Mouse (Mus musculus): ENCODE data around the gene Gm20388. TPM values are rescaled to one million over a fixed set of nuclear protein-coding genes. Genes with fewer than 3 reads are reported as not detected.

Gene Gm20388
- polyA plus RNA-seq, 1 experiment, result 49.7 TPM

GRCm38 (mm10) chr8:122859843-122860242 lies 2949.2 kb downstream of the Gm20388 start:
- no peaks in the 10 kb centered on the region for H3K27me3 ChIP-seq (replicated peaks; ENCODE audit: control insufficient read depth, insufficient read depth, low read length)
- no peaks in the 10 kb centered on the region for H3K4me1 ChIP-seq (ENCODE audit: control insufficient read depth, insufficient read depth, low read length)
- H3K36me3 ChIP-seq (ENCODE audit: control insufficient read depth, insufficient read depth, low read length), result no peaks in the 10 kb centered on the region
- no peak overlapping the region for H3K27ac ChIP-seq (ENCODE audit: insufficient read depth, low read depth, low read length)
- DNase-seq, result no peak
- no peak for TF ChIP-seq POLR2A (IDR thresholded peaks at IDR 0.05; ENCODE audit: low read depth, low read length)
- WGBS, result 48% methylated on average over 13 of the region's 13 CpGs
- H3K4me3 ChIP-seq (ENCODE audit: insufficient read depth, low read depth, low read length), result no peak overlapping the region

- no peak overlapping the region for H3K4me3 ChIP-seq (ENCODE audit: insufficient read depth, low read depth, low read length)
- 53% methylated on average over 26 of the region's 26 CpGs for WGBS
- DNase-seq, result no peak
- H3K27ac ChIP-seq (ENCODE audit: insufficient read depth, low read depth, low read length), result no peak overlapping the region
- H3K4me1 ChIP-seq (ENCODE audit: control insufficient read depth, insufficient read depth, low read length), result no peaks in the 10 kb centered on the region
- TF ChIP-seq CTCF (conservative IDR thresholded peaks at IDR 0.05; ENCODE audit: insufficient read depth, insufficient read length, low read depth, low read length), result no peak
- TF ChIP-seq POLR2A (IDR thresholded peaks at IDR 0.05; ENCODE audit: low read depth, low read length), result no peak
- H3K36me3 ChIP-seq (ENCODE audit: control insufficient read depth, insufficient read depth, low read length), result no peaks in the 10 kb centered on the region
- no peaks in the 10 kb centered on the region for H3K27me3 ChIP-seq (replicated peaks; ENCODE audit: control insufficient read depth, insufficient read depth, low read length)
These were observed 2954.1 kb downstream of the Gm20388 start for GRCm38 (mm10) chr8:122864719-122865129.

- TF ChIP-seq CTCF (conservative IDR thresholded peaks at IDR 0.05; ENCODE audit: insufficient read depth, insufficient read length, low read depth, low read length) (peak; percentile 46; the same call in 1 of the 2 replicates), POLR2A (IDR thresholded peaks at IDR 0.05; ENCODE audit: low read depth, low read length) (no peak)
- DNase-seq, result no peak
- no peak overlapping the region for H3K4me3 ChIP-seq (ENCODE audit: insufficient read depth, low read depth, low read length)
- H3K27me3 ChIP-seq (replicated peaks; ENCODE audit: control insufficient read depth, insufficient read depth, low read length), result no peaks in the 10 kb centered on the region
- H3K36me3 ChIP-seq (ENCODE audit: control insufficient read depth, insufficient read depth, low read length), result no peaks in the 10 kb centered on the region
- WGBS, result 58% methylated on average over 10 of the region's 10 CpGs
- no peak overlapping the region for H3K27ac ChIP-seq (ENCODE audit: insufficient read depth, low read depth, low read length)
- H3K4me1 ChIP-seq (ENCODE audit: control insufficient read depth, insufficient read depth, low read length), result no peaks in the 10 kb centered on the region
These were observed 2954.8 kb downstream of the Gm20388 start for GRCm38 (mm10) chr8:122865441-122865840.

GRCm38 (mm10) chr8:122866231-122866630 lies 2955.6 kb downstream of the Gm20388 start:
- H3K36me3 ChIP-seq (ENCODE audit: control insufficient read depth, insufficient read depth, low read length), result no peaks in the 10 kb centered on the region
- H3K4me3 ChIP-seq (ENCODE audit: insufficient read depth, low read depth, low read length), result no peak overlapping the region
- no peaks in the 10 kb centered on the region for H3K4me1 ChIP-seq (ENCODE audit: control insufficient read depth, insufficient read depth, low read length)
- no peak for TF ChIP-seq POLR2A (IDR thresholded peaks at IDR 0.05; ENCODE audit: low read depth, low read length)
- no peak for TF ChIP-seq CTCF (conservative IDR thresholded peaks at IDR 0.05; ENCODE audit: insufficient read depth, insufficient read length, low read depth, low read length)
- 79% methylated on average over 8 of the region's 8 CpGs for WGBS
- DNase-seq, result no peak
- no peaks in the 10 kb centered on the region for H3K27me3 ChIP-seq (replicated peaks; ENCODE audit: control insufficient read depth, insufficient read depth, low read length)
- no peak overlapping the region for H3K27ac ChIP-seq (ENCODE audit: insufficient read depth, low read depth, low read length)

- no peak for DNase-seq
- TF ChIP-seq POLR2A (IDR thresholded peaks at IDR 0.05; ENCODE audit: low read depth, low read length), result no peak
- no peak for TF ChIP-seq CTCF (conservative IDR thresholded peaks at IDR 0.05; ENCODE audit: insufficient read depth, insufficient read length, low read depth, low read length)
- Histone ChIP-seq H3K27ac (ENCODE audit: insufficient read depth, low read depth, low read length) (no peak overlapping the region), H3K27me3 (replicated peaks; ENCODE audit: control insufficient read depth, insufficient read depth, low read length) (no peaks in the 10 kb centered on the region), H3K4me3 (ENCODE audit: insufficient read depth, low read depth, low read length) (no peak overlapping the region), H3K36me3 (ENCODE audit: control insufficient read depth, insufficient read depth, low read length) (no peaks in the 10 kb centered on the region), H3K4me1 (ENCODE audit: control insufficient read depth, insufficient read depth, low read length) (no peaks in the 10 kb centered on the region)
- WGBS, result 84% methylated on average over 6 of the region's 6 CpGs
These were observed 2957.3 kb downstream of the Gm20388 start for GRCm38 (mm10) chr8:122867982-122868381.

- Histone ChIP-seq H3K4me1 (ENCODE audit: control insufficient read depth, insufficient read depth, low read length) (no peaks in the 10 kb centered on the region), H3K27me3 (replicated peaks; ENCODE audit: control insufficient read depth, insufficient read depth, low read length) (no peaks in the 10 kb centered on the region), H3K36me3 (ENCODE audit: control insufficient read depth, insufficient read depth, low read length) (no peaks in the 10 kb centered on the region), H3K27ac (ENCODE audit: insufficient read depth, low read depth, low read length) (no peak overlapping the region), H3K4me3 (ENCODE audit: insufficient read depth, low read depth, low read length) (peak overlapping the region; percentile 2; the same call in 1 of the 2 replicates)
- DNase-seq, result peak; percentile 24
- 43% methylated on average over 31 of the region's 31 CpGs for WGBS
- no peak for TF ChIP-seq CTCF (conservative IDR thresholded peaks at IDR 0.05; ENCODE audit: insufficient read depth, insufficient read length, low read depth, low read length)
- TF ChIP-seq POLR2A (IDR thresholded peaks at IDR 0.05; ENCODE audit: low read depth, low read length), result no peak
These were observed 2959.8 kb downstream of the Gm20388 start for GRCm38 (mm10) chr8:122870377-122870863.

DNA sequence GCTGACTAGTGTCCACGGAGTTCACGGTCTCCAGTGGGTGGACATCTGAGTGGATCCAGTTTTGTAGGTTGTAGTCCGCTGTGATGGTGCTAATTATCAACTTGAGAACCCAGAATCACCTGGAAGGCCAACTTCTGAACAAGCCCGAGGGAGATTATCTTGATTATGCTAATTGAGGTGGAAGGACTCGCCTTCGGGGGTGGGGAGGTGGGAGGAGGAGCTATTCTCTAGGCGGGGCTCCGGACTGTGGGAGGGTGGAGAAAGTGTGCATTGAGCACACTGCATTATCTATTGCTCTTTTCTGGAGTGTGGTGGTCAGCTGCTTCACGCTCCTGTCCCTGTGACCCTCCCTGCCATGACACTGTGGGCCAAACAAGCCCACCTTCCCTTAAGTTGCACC lies 2961.0 kb downstream of the Gm20388 start:
- Histone ChIP-seq H3K27ac (ENCODE audit: insufficient read depth, low read depth, low read length) (no peak overlapping the region), H3K4me3 (ENCODE audit: insufficient read depth, low read depth, low read length) (no peak overlapping the region), H3K36me3 (ENCODE audit: control insufficient read depth, insufficient read depth, low read length) (no peaks in the 10 kb centered on the region), H3K4me1 (ENCODE audit: control insufficient read depth, insufficient read depth, low read length) (no peaks in the 10 kb centered on the region), H3K27me3 (replicated peaks; ENCODE audit: control insufficient read depth, insufficient read depth, low read length) (no peaks in the 10 kb centered on the region)
- no peak for TF ChIP-seq POLR2A (IDR thresholded peaks at IDR 0.05; ENCODE audit: low read depth, low read length)
- TF ChIP-seq CTCF (conservative IDR thresholded peaks at IDR 0.05; ENCODE audit: insufficient read depth, insufficient read length, low read depth, low read length), result no peak
- WGBS, result 79% methylated on average over 9 of the region's 9 CpGs
- no peak for DNase-seq

Data from kidney, adult 2 months (tissue).